Mouse (Mus musculus) CH12F3 (cell line): ENCODE results near the gene Tsc2.

Experiments used
- in situ Hi-C: fragments of 300-500 bp; cut with MboI; formaldehyde crosslinking; loops from 2 replicates; pipeline ENCODE4 v1.14.3; 2020; ENCODE audit warnings: low sequenced_read_pairs

The Tsc2 gene

GRCm38 (mm10) chr17:24648731-24649377 lies 16.4 kb upstream of the Tsc2 start:
- in situ Hi-C loops = no loop called here

- in situ Hi-C loops = no loop called here
Measured at GRCm38 (mm10) chr17:24647493-24647892, 15.1 kb upstream of the Tsc2 start.

- in situ Hi-C loops = no loop called here
Measured at GRCm38 (mm10) chr17:24646381-24646780, 14.0 kb upstream of the Tsc2 start.

GRCm38 (mm10) chr17:24645916-24646315 lies 13.5 kb upstream of the Tsc2 start:
- in situ Hi-C loops = no loop called here

GRCm38 (mm10) chr17:24644875-24645721 lies 12.7 kb upstream of the Tsc2 start:
- in situ Hi-C loops = no loop called here

GRCm38 (mm10) chr17:24644030-24644715 lies 11.7 kb upstream of the Tsc2 start:
- in situ Hi-C loops = no loop called here

GRCm38 (mm10) chr17:24642791-24643343 lies 10.4 kb upstream of the Tsc2 start:
- in situ Hi-C loops = no loop called here

GRCm38 (mm10) chr17:24641944-24642343 lies 9.5 kb upstream of the Tsc2 start:
- in situ Hi-C loops = no loop called here

GRCm38 (mm10) chr17:24640581-24640980 lies 8.2 kb upstream of the Tsc2 start:
- in situ Hi-C loops = no loop called here

- in situ Hi-C loops = no loop called here
Measured at GRCm38 (mm10) chr17:24640119-24640518, 7.7 kb upstream of the Tsc2 start.

GRCm38 (mm10) chr17:24639571-24639988 lies 7.2 kb upstream of the Tsc2 start:
- in situ Hi-C loops = no loop called here

- in situ Hi-C loops = no loop called here
Measured at GRCm38 (mm10) chr17:24638840-24639239, 6.4 kb upstream of the Tsc2 start.

- in situ Hi-C loops = no loop called here
Measured at GRCm38 (mm10) chr17:24638214-24638613, 5.8 kb upstream of the Tsc2 start.

GRCm38 (mm10) chr17:24636781-24637481 lies 4.5 kb upstream of the Tsc2 start:
- in situ Hi-C loops = no loop called here

GRCm38 (mm10) chr17:24635694-24636093 lies 3.3 kb upstream of the Tsc2 start:
- in situ Hi-C loops = no loop called here

- in situ Hi-C loops = no loop called here
Measured at GRCm38 (mm10) chr17:24635024-24635423, 2.6 kb upstream of the Tsc2 start.

GRCm38 (mm10) chr17:24633831-24634230 lies 1.4 kb upstream of the Tsc2 start:
- in situ Hi-C loops = no loop called here

GRCm38 (mm10) chr17:24632813-24633449 lies 501 bp upstream of the Tsc2 start:
- in situ Hi-C loops = no loop called here

- in situ Hi-C loops = no loop called here
Measured at GRCm38 (mm10) chr17:24630072-24630471, 2.4 kb downstream of the Tsc2 start.

GRCm38 (mm10) chr17:24628646-24629045 lies 3.8 kb downstream of the Tsc2 start:
- in situ Hi-C loops = no loop called here
